Mouse (Mus musculus) kidney, postnatal 0 days (tissue): ENCODE data around the gene Bdh2. TPM values are rescaled to one million over a fixed set of nuclear protein-coding genes. Genes with fewer than 3 reads are reported as not detected.

Source experiments
- ATAC-seq: fragments of 200-750 bp; cut with Nextera tagmentation; replicated peaks from 2 replicates; pipeline ENCODE4 v1.8.0; 2017; ENCODE audit warnings: low read depth, moderate number of reproducible peaks, moderate TSS enrichment, moderate library complexity; ENCODE audit not compliant: low FRiP score
- DNase-seq: peaks from one replicate; pipeline ENCODE4 v3.0.0-alpha.2; 2016; ENCODE audit warnings: low spot score
- H3K27ac ChIP-seq: fragments of 300-500 bp; sonication (generic); 2 replicates; pipeline ENCODE4 v1.5.1; 2014; ENCODE audit warnings: mild to moderate bottlenecking
- H3K27me3 ChIP-seq: fragments of 300-500 bp; sonication (generic); 2 replicates; pipeline ENCODE4 v1.6.1; 2014; ENCODE audit warnings: low read length, mixed read lengths; ENCODE audit not compliant: insufficient read depth
- H3K36me3 ChIP-seq: fragments of 300-500 bp; sonication (generic); 2 replicates; pipeline ENCODE4 v1.6.1; 2014; ENCODE audit warnings: low read length, mixed read lengths; ENCODE audit not compliant: insufficient read depth
- H3K4me1 ChIP-seq: fragments of 300-500 bp; sonication (generic); replicated peaks from 2 replicates; pipeline ENCODE4 v1.6.1; 2014; ENCODE audit warnings: antibody characterized with exemption, low read length, mixed read lengths; ENCODE audit not compliant: insufficient read depth
- H3K4me2 ChIP-seq: fragments of 300-500 bp; sonication (generic); 2 replicates; pipeline ENCODE4 v1.6.1; 2014; ENCODE audit warnings: mild to moderate bottlenecking, low read length, moderate library complexity, mixed read lengths
- H3K4me3 ChIP-seq: fragments of 300-500 bp; sonication (generic); replicated peaks from 2 replicates; pipeline ENCODE4 v1.5.1; 2014; ENCODE audit warnings: low read depth, low read length
- H3K9ac ChIP-seq: fragments of 300-500 bp; sonication (generic); 2 replicates; pipeline ENCODE4 v1.6.1; 2014; ENCODE audit warnings: low read depth, low read length
- H3K9me3 ChIP-seq: fragments of 300-500 bp; sonication (generic); replicated peaks from 2 replicates; pipeline ENCODE4 v1.6.1; 2016; ENCODE audit warnings: low read length, inconsistent platforms, mixed read lengths
- CTCF ChIP-seq: IDR thresholded peaks from 2 replicates; pipeline ENCODE4 v1.5.1; 2016; ENCODE audit warnings: antibody characterized with exemption, low read depth, mild to moderate bottlenecking, moderate library complexity
- WGBS: fragments of 180-500 bp; shearing (Covaris S2); extraction: QIAGEN DNeasy Blood & Tissue Kit; methylation state at CpG from one replicate; pipeline ENCODE4 v1.1.7; 2014; 5-methylcytosine and 5-hydroxymethylcytosine counted together
- polyA plus RNA-seq: library from polyadenylated mRNA; unstranded; fragments of >200 nt; fragmentation: Nextera tagmentation; extraction: Ambion mirVana; gene quantifications from 2 replicates; pipeline ENCODE4 v1.2.1, GENCODE M21; 2015

The Bdh2 gene
- polyA plus RNA-seq, 1 experiment from 2014 or later, result 103 TPM

- ATAC-seq (no peak), DNase-seq (no peak)
- H3K4me1 ChIP-seq, result no peaks in the 10 kb centered on the region; the same call in 1 of the 2 replicates
Measured at GRCm38 (mm10) chr3:135251825-135252224, 29.2 kb upstream of the Bdh2 start.

GRCm38 (mm10) chr3:135254784-135255183, 26.2 kb upstream of the Bdh2 start:
- no peak overlapping the region for H3K4me3 ChIP-seq
- H3K36me3 ChIP-seq, result peaks cover 15% of the 10 kb centered on the region
- no peaks in the 10 kb centered on the region; the same call in 1 of the 2 replicates for H3K4me1 ChIP-seq
- DNase-seq (peak; percentile 52), ATAC-seq (no peak)
- H3K27me3 ChIP-seq, result no peaks in the 10 kb centered on the region
- TF ChIP-seq CTCF, result no peak
- no peak overlapping the region for H3K27ac ChIP-seq
- no peaks in the 10 kb centered on the region for H3K9me3 ChIP-seq
- H3K9ac ChIP-seq, result no peak overlapping the region
- no peak overlapping the region for H3K4me2 ChIP-seq

More at GRCm38 (mm10) chr3:135251825-135252224, 29.2 kb upstream of the Bdh2 start:
- Histone ChIP-seq H3K9me3 (no peaks in the 10 kb centered on the region), H3K4me3 (no peak overlapping the region), H3K36me3 (peaks cover 8% of the 10 kb centered on the region), H3K9ac (no peak overlapping the region), H3K27me3 (no peaks in the 10 kb centered on the region), H3K27ac (no peak overlapping the region), H3K4me2 (no peak overlapping the region)
- WGBS, result 94% methylated on average over 6 of the region's 6 CpGs
- no peak for TF ChIP-seq CTCF

GRCm38 (mm10) chr3:135258919-135259318, 22.1 kb upstream of the Bdh2 start:
- no peak overlapping the region for H3K27ac ChIP-seq
- ATAC-seq (no peak), DNase-seq (no peak)
- no peak overlapping the region for H3K9ac ChIP-seq
- H3K4me1 ChIP-seq, result no peaks in the 10 kb centered on the region; the same call in 1 of the 2 replicates
- H3K9me3 ChIP-seq, result no peaks in the 10 kb centered on the region
- H3K4me2 ChIP-seq, result no peak overlapping the region
- WGBS, result 90% methylated on average over 10 of the region's 10 CpGs
- H3K36me3 ChIP-seq, result peaks cover 17% of the 10 kb centered on the region; the same call in 1 of the 2 replicates
- H3K4me3 ChIP-seq, result no peak overlapping the region
- no peak for TF ChIP-seq CTCF
- no peaks in the 10 kb centered on the region for H3K27me3 ChIP-seq

GRCm38 (mm10) chr3:135260233-135260632, 20.8 kb upstream of the Bdh2 start:
- 61% methylated on average over 7 of the region's 7 CpGs for WGBS
- H3K27ac ChIP-seq, result no peak overlapping the region
- H3K9me3 ChIP-seq, result no peaks in the 10 kb centered on the region
- DNase-seq, result no peak
- H3K9ac ChIP-seq, result no peak overlapping the region
- H3K4me1 ChIP-seq, result no peaks in the 10 kb centered on the region; the same call in 1 of the 2 replicates
- no peak for TF ChIP-seq CTCF
- no peak overlapping the region for H3K4me2 ChIP-seq
- ATAC-seq, result no peak
- peaks cover 26% of the 10 kb centered on the region; the same call in 1 of the 2 replicates for H3K36me3 ChIP-seq
- H3K27me3 ChIP-seq, result no peaks in the 10 kb centered on the region
- no peak overlapping the region for H3K4me3 ChIP-seq

GRCm38 (mm10) chr3:135268616-135269015, 12.4 kb upstream of the Bdh2 start:
- H3K27ac ChIP-seq, result peak overlapping the region; percentile 75
- H3K36me3 ChIP-seq, result peaks cover 31% of the 10 kb centered on the region
- no peaks in the 10 kb centered on the region for H3K4me1 ChIP-seq
- no peak for TF ChIP-seq CTCF
- ATAC-seq, result no peak
- no peaks in the 10 kb centered on the region for H3K9me3 ChIP-seq
- no peak overlapping the region for H3K4me3 ChIP-seq
- H3K4me2 ChIP-seq, result no peak overlapping the region
- no peaks in the 10 kb centered on the region for H3K27me3 ChIP-seq
- WGBS, result 72% methylated on average over 5 of the region's 5 CpGs
- DNase-seq, result no peak
- H3K9ac ChIP-seq, result no peak overlapping the region

GRCm38 (mm10) chr3:135269391-135269990, 11.5 kb upstream of the Bdh2 start:
- Histone ChIP-seq H3K27ac (peak overlapping the region; percentile 75), H3K27me3 (no peaks in the 10 kb centered on the region), H3K9ac (no peak overlapping the region), H3K36me3 (peaks cover 30% of the 10 kb centered on the region), H3K4me3 (no peak overlapping the region), H3K4me1 (no peaks in the 10 kb centered on the region), H3K9me3 (no peaks in the 10 kb centered on the region), H3K4me2 (no peak overlapping the region)
- peak; percentile 89 for ATAC-seq
- DNase-seq, result peak; percentile 28
- WGBS, result 48% methylated on average over 10 of the region's 10 CpGs
- no peak for TF ChIP-seq CTCF

- no peak for DNase-seq
- no peak for TF ChIP-seq CTCF
- Histone ChIP-seq H3K27ac (no peak overlapping the region), H3K9me3 (no peaks in the 10 kb centered on the region), H3K4me1 (no peaks in the 10 kb centered on the region), H3K4me2 (no peak overlapping the region), H3K27me3 (no peaks in the 10 kb centered on the region), H3K36me3 (0 out of 2 replicates have a peak, but pooled peaks cover 9% of the 10 kb centered on the region), H3K9ac (no peak overlapping the region), H3K4me3 (no peak overlapping the region)
- WGBS, result 76% methylated on average over 12 of the region's 12 CpGs
- ATAC-seq, result no peak
Measured at GRCm38 (mm10) chr3:135272627-135273026, 8.4 kb upstream of the Bdh2 start.
